Mouse (Mus musculus): Measurements from ENCODE around the gene Unc13c.

The Unc13c gene

DNA sequence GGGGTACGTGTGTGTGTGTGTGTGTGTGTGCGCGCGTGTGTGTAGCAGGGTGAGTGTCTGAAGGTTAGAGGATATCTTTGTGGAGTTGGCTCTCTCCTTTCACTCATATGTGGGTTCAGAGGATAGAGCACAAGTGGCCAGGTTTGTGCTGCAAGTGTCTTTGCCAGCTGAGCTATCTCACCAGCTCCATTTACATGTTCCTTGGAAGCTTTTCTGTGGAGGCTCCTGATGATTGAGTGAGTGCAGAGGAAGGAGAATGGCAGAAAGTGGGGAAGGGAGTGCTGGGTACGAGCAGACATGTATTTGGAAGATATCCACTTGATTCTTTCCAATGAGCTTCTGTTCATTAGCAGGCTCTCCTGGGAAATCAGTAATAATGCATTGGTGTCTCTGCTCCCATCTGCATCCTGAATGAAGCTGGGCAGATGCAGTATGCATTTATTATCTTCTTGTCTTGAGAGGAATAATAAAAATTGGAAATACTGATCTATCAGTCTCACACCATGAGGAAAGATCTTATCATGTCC, 86.3 kb downstream of the Unc13c start:
- in situ Hi-C loops (cut with MboI, MseI): no loop called here

DNA sequence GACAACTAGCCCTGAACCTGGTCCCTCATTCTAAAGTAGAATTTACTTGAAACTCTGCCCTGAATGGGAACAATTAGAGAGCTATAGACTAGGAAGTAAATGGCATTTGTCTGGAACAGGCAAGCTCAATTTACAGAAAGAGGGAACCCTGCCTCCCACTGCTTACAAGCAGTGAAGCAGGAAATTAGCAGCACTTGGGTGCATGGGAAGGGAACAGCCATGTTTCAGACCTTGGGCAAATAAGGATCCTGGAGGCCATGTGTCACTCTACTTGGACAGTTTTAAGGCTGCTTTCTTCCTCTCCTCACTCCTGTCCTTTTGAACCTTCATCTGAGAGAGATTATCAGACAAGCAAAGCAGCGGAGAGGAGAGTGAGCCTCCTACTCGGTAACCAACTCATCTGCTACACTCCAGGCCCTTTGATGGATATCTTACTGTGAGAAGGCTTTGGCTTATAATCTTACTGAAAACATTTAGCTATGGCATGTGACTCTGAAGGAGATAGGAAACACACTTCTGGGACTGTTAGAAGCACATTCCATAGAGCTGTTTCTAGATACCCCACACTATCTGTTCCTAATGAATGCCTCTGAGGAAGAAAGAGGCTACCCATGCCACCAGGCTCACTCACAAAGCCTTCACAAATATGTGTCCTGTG, 101.2 kb downstream of the Unc13c start:
- in situ Hi-C loops (cut with MboI, MseI): no loop called here

GRCm38 (mm10) chr9:73866666-73867065, 102.1 kb downstream of the Unc13c start:
- in situ Hi-C loops (cut with MboI, MseI): no loop called here

DNA sequence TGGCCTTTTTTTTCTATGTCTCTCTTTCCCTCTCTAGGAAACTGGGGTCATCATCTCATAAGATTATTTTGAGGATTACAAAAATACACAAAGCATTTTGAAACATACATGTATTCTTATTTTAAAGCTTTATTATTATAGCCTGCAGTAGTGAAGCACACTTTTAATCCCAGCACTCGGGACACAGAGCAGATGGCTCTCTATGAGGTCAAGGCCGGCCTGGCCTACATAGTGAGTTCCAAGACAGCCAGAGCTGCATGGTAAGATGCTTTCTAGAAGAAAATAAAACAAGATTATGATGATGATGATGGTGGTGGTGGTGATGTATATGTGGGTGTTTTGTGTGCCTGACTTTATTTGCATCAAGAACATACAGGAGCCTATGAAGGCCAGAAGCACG, 109.3 kb downstream of the Unc13c start:
- in situ Hi-C loops (cut with MboI, MseI): no loop called here

DNA sequence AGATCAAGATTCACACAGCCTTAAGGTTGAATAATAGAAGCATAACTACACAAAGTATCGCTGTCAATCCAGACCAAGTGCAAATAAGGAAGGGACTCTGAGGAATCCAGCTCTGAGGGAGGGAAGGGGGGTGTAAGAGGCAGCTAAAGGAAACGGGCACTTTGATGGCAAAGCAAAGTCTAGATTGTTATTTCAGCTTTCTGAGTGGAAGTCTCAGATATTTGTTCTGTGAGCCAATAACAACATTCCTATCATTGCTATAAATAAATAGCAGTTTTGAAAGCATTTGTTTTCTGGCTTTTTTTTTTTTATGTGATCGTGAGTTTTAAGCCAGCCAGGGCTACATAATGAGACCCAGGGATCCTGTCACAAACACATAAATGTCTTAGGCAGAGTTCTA, 114.5 kb downstream of the Unc13c start:
- in situ Hi-C loops (cut with MboI, MseI): no loop called here

GRCm38 (mm10) chr9:73806681-73807080, 162.1 kb downstream of the Unc13c start:
- in situ Hi-C loops (cut with MboI, MseI): no loop called here

DNA sequence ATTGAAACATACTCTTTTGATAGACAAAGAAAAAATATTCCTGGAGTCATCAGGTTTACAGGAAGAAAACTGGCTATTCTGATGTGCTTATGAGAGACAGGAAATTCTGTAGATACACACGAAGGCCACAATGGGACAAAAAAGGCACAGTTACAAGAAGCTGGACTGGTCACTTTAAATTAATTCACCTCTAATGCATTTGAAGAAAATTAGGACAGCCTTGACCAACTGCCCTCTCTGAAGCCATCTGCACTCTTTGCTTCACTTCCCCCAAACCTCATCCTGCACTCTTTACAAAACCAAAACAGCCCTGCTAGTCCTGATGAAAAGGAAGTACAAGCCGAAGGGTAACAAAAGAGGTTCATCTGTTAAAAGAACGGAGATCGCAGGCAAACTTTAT, 194.2 kb downstream of the Unc13c start:
- in situ Hi-C loops (cut with MboI, MseI): no loop called here

DNA sequence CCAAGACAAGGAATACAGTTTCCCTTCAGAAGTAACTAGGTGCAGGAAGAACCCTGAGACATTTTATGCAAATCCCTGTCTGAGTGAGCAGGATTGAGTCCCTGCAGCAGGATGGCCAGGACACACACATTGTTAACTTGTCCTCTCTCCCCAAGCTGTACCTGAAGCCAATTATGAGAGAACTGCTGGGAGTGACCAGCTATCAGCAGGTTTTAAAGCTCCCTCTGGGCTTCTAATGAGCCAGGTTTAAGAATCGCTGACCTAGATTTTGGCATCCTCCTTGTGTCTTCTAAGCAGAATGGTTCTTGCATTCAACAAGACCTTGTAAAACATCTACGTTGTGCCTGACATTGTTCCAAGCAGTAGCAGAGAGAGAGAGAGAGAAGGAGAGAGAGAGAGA, 213.6 kb downstream of the Unc13c start:
- in situ Hi-C loops (cut with MboI, MseI): no loop called here

DNA sequence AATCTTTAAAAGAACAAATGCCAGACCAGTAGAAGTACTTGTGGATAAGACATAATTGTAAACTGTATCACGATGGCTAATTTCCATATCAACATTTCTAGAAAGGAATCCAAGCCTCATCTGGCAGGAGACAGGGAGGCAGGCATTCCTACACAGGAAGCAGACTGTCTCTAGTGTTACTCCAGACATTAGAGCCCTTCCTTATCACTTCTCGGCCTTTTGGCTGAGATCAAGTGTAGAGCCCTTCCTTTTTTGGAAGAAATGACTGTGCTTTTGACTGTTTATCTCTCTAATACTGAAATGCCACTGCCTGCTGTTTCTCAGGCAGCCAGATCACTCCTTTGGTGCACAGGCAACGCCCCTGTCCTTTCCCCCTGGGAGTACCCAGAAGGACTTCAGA, 215.3 kb downstream of the Unc13c start:
- in situ Hi-C loops (cut with MboI, MseI): no loop called here

DNA sequence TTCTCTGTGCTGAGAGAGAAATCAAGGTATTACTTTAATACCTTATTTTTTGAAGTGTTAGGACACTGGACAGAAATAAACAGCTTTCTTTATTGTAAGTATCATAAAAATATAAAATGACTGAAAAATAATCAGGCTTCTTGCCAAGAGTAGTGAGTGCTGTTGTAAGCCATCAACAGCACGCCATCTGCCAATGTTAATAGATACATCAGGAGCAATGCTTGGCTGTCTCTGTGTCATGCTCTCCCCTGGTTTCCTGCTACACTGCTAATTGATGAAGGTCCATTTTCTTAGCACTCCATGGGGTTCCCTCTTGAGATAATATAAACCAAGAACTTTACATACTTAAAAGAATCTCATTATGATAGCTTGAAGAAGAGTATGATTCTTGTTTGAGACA, 217.4 kb downstream of the Unc13c start:
- in situ Hi-C loops (cut with MboI, MseI): no loop called here

- in situ Hi-C loops (cut with MboI, MseI): no loop called here
Observed at GRCm38 (mm10) chr9:73734446-73734845, 234.3 kb downstream of the Unc13c start.

- in situ Hi-C loops (cut with MboI, MseI): no loop called here
Observed at GRCm38 (mm10) chr9:73725717-73726662, 242.8 kb downstream of the Unc13c start.

- in situ Hi-C loops (cut with MboI, MseI): no loop called here
Observed at GRCm38 (mm10) chr9:73724776-73725175, 244.0 kb downstream of the Unc13c start.

DNA sequence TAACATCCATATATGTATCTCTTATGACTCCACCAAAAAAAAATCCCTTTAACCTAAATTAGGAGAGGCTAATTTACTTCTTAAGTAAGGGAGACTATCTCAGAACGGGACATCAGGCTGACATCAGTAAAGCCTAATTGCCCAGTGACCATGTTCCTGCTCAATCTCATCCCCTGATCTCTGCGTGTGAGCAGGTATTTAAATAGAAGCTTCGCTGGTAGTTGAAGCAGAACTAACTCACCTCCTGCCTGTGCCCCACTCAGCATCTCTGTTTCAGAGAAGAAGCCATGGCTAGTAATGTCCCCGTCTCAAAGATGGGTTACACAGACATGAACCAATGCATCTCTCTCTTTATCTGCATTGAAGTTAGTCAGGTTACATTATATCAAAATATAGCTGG, 255.3 kb downstream of the Unc13c start:
- in situ Hi-C loops (cut with MboI, MseI): no loop called here

DNA sequence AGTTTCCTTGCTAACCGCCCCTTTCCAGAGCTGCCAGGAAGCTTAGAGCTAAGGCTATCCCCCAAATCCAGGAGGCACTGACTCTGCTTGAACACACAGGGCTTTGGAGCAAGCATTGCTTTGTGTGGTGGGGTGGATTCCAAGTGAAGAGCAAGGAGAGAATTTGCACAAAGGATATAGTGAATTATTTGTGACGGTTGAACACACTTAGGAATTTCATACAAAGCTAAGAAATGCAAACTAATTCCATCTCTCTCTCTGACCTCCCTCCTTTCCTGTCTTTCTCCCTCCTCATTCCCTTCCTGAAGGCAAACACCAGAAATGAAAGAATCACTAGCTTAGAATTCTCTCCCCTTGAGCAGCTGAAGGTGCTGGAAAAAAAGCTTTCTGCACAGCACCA, 271.7 kb downstream of the Unc13c start:
- in situ Hi-C loops (cut with MboI, MseI): no loop called here

DNA sequence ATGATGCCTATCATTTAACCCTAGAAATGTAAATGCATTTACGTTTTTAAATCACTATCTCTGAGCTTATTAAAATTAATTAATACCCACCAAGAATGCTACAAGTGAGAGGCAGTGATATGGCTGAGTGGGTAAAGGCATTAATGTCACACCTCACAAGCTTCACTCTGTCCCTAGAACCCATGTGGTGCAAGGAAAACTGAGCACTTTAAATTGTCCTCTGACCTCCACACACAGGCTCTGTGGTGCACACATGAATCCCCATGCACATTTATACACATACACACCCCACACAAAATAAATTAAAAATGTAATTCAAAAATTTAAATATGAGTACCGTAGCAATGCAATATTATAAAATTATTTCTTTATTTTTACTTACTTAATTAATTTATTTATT, 287.2 kb downstream of the Unc13c start:
- in situ Hi-C loops (cut with MboI, MseI): no loop called here

DNA sequence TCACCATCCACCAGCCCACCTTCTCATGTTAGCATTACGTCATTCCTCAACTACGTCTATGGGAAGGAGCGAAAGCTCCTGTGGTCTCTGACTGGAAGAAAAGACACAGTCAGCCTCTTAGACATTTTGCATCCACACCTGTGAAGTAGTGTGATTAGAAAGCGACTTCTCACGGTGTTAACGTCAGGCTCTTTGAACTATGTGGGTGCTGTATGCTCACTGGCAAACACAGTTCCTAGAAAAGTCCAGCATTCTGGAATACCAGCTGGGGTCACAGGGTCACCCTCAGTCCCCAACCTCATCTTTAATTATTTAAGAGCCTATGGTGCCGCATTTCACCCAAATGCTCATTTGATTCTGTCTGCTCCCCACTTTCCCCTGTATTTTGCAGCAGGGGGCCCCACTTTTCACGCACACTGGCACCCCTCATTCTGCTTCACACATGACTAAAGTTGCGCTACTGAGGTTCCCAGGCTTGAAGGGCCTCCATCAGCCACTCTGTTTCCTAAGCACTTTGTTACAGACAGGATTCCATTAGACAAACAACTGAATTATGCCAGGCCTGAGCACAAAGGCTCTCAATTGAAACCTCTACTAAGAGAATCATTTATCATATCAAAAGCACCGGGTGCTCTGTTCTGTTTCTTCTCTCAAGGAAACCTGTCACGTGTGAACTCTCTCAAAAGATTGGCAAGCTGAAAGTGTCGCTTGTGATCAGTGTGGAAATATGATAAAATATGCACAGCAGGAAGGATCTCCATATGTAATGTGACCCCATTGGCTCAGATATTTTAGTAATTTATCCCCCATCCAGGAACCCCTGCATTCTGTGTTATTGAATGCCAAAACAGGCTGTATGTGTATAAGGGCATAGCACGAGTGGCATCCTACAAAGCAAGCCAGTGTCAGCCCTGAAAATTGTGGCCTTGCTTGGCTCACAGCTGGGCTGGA, 287.9 kb downstream of the Unc13c start:
- in situ Hi-C loops (cut with MboI, MseI): no loop called here

DNA sequence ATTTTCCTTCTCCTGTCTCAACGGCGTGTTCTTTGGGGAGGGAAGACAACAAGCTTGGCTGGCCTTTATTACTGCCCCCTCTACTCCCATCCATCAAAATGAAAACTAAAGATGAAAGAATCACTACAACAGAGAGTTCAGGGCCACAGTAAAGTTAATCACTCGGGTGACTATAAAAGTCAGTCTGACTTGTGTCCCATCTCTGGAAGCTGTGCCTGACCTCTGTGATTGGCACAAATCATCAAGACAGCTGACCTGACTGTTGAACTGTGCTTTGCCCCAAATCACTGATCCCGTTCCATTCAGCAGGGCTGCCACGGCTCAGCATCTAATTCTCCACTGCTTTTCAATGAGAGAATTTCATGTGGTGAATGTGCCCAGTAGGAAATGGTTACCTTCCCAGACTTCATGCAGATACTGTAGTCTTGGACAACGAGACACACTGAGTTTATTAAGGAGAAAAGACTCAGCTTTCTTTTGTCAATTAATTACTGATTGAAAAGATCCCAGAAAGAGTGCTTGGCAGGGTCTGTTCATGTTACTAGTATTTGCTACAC, 297.0 kb downstream of the Unc13c start:
- in situ Hi-C loops (cut with MboI, MseI): no loop called here

DNA sequence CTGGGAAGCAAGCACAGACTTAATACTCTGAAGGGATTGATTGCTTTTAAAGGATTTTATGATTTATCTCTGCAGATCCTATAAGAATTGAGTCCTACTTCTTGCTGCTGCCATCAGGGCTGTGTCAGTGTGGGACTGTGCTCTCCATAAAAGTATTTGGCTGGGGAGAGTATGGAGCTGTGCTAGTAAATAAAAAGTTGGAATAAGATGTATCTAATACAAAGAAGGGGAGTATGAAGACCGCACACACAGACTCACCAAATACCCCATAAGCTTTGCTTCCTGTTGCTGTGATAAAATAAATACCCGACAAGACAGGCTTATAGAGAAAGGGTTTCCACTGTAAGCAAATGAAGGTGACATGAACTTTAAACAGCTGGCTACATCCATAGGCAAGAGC, 298.7 kb downstream of the Unc13c start:
- in situ Hi-C loops (cut with MboI, MseI): no loop called here

DNA sequence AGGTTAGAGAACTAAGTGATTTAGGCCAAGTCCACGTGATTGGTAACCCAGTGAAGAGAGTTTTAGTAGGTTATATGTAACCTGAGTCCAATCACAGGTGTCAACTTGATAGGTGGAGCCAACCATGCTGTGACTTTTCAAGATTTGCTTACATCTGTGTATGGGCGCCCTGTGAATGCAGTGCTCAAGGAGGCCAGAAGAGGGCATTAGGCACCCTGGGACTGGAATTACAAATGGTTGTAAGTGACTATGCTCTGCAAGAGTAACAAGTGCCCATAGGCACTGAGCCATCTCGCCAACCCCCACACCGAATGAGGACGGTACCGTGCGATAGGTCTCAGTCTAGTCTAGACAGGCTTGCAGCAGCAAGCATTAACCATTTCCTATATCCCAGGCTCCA, 305.9 kb downstream of the Unc13c start:
- in situ Hi-C loops (cut with MboI, MseI): no loop called here

GRCm38 (mm10) chr9:73649088-73649487, 319.7 kb downstream of the Unc13c start:
- in situ Hi-C loops (cut with MboI, MseI): no loop called here
